30 mouse cellular contexts compared by ENCODE assay signal in genomic region chr10:9569277-9569676, GRCm38 (mm10).
DNase-seq lines count a peak whose midpoint lies in the region; ATAC-seq lines count a peak whose summit lies in the region.
"Had no signal": no experiment of that assay in that cellular context is flagged by ENCODE, and none has a peak within 500 bp of the region (broad histone marks: within the 10 kb centered on the region; RNA-seq: fewer than 3 reads in every experiment).

No protein-coding gene starts in this region.

- no peak overlapping the region for H3K4me3 ChIP-seq in midbrain, embryonic 11.5 days (ENCODE audit: low read depth, low read length)
- H3K4me3 ChIP-seq in midbrain, embryonic 10.5 days: no peak overlapping the region
- no peak overlapping the region for H3K4me3 ChIP-seq in forebrain, embryonic 15.5 days
- no peak overlapping the region for H3K4me3 ChIP-seq in midbrain, embryonic 14.5 days (replicated peaks; ENCODE audit: low read depth, low read length)
- H3K4me3 ChIP-seq in neural tube, embryonic 15.5 days (replicated peaks): no peak overlapping the region
- H3K4me3 ChIP-seq: embryonic facial prominence, embryonic 13.5 days; erythroblast, embryonic 14.5 days; hindbrain, embryonic 15.5 days; limb, embryonic 13.5 days; liver, embryonic 12.5 days; neural tube, embryonic 12.5 days had no signal

- peak; percentile 85; the same call in 1 of the 2 replicates for ATAC-seq in midbrain, embryonic 11.5 days (ENCODE audit: low FRiP score)
- ATAC-seq in forebrain, embryonic 15.5 days (replicated peaks): peak; percentile 87
- peak; percentile 83; the same call in 1 of the 2 replicates for ATAC-seq in midbrain, embryonic 14.5 days (ENCODE audit: low FRiP score, low TSS enrichment)
- ATAC-seq in neural tube, embryonic 15.5 days (ENCODE audit: low FRiP score): no peak
- ATAC-seq: intestine, embryonic 16.5 days; liver, embryonic 12.5 days had no signal

- H3K4me2 ChIP-seq in midbrain, embryonic 11.5 days: no peak overlapping the region
- H3K4me2 ChIP-seq in forebrain, embryonic 15.5 days (replicated peaks): no peak overlapping the region
- H3K4me2 ChIP-seq in midbrain, embryonic 14.5 days (ENCODE audit: low read length): peak overlapping the region; percentile 23
- H3K4me2 ChIP-seq in neural tube, embryonic 15.5 days: no peak overlapping the region
- H3K4me2 ChIP-seq: embryonic facial prominence, embryonic 13.5 days; heart, embryonic 11.5 days; limb, embryonic 13.5 days; liver, embryonic 12.5 days; neural tube, embryonic 12.5 days had no signal

- WGBS in midbrain, embryonic 11.5 days: 40% methylated on average over 4 of the region's 4 CpGs
- WGBS in midbrain, embryonic 10.5 days: 72% methylated on average over 4 of the region's 4 CpGs
- 13% methylated on average over 4 of the region's 4 CpGs for WGBS in forebrain, embryonic 15.5 days
- 12% methylated on average over 4 of the region's 4 CpGs for WGBS in midbrain, embryonic 14.5 days
- 18% methylated on average over 4 of the region's 4 CpGs for WGBS in neural tube, embryonic 15.5 days

- no peaks in the 10 kb centered on the region for H3K27me3 ChIP-seq in midbrain, embryonic 11.5 days (ENCODE audit: control insufficient read depth, insufficient read depth, low read length)
- H3K27me3 ChIP-seq in midbrain, embryonic 10.5 days (ENCODE audit: low read depth, poor library complexity, severe bottlenecking): no peaks in the 10 kb centered on the region
- H3K27me3 ChIP-seq in forebrain, embryonic 15.5 days: no peaks in the 10 kb centered on the region
- no peaks in the 10 kb centered on the region for H3K27me3 ChIP-seq in midbrain, embryonic 14.5 days (ENCODE audit: control insufficient read depth, insufficient read depth, low read length)
- H3K27me3 ChIP-seq in neural tube, embryonic 15.5 days (replicated peaks): no peaks in the 10 kb centered on the region
- H3K27me3 ChIP-seq: CH12.LX; embryonic facial prominence, embryonic 13.5 days; hindbrain, embryonic 15.5 days; limb, embryonic 13.5 days; liver, embryonic 12.5 days; neural tube, embryonic 12.5 days had no signal

- no peaks in the 10 kb centered on the region for H3K9me3 ChIP-seq in midbrain, embryonic 11.5 days (ENCODE audit: control insufficient read depth, low read length)
- 0 out of 2 replicates have a peak, but pooled peaks cover 5% of the 10 kb centered on the region for H3K9me3 ChIP-seq in midbrain, embryonic 10.5 days (replicated peaks)
- no peaks in the 10 kb centered on the region for H3K9me3 ChIP-seq in forebrain, embryonic 15.5 days
- H3K9me3 ChIP-seq in midbrain, embryonic 14.5 days (ENCODE audit: control insufficient read depth, low read length): no peaks in the 10 kb centered on the region
- H3K9me3 ChIP-seq in neural tube, embryonic 15.5 days (replicated peaks): no peaks in the 10 kb centered on the region
- H3K9me3 ChIP-seq: embryonic facial prominence, embryonic 13.5 days; G1E; hindbrain, embryonic 15.5 days; limb, embryonic 13.5 days; liver, embryonic 12.5 days; neural tube, embryonic 12.5 days had no signal

- H3K4me1 ChIP-seq in midbrain, embryonic 11.5 days (ENCODE audit: control insufficient read depth, insufficient read depth, low read length): peaks cover 4% of the 10 kb centered on the region
- peaks cover 22% of the 10 kb centered on the region for H3K4me1 ChIP-seq in midbrain, embryonic 10.5 days
- H3K4me1 ChIP-seq in forebrain, embryonic 15.5 days: peaks cover 14% of the 10 kb centered on the region
- H3K4me1 ChIP-seq in midbrain, embryonic 14.5 days (ENCODE audit: control insufficient read depth, insufficient read depth, low read length): peaks cover 15% of the 10 kb centered on the region
- peaks cover 10% of the 10 kb centered on the region for H3K4me1 ChIP-seq in neural tube, embryonic 15.5 days
- H3K4me1 ChIP-seq: liver, embryonic 12.5 days; neural tube, embryonic 12.5 days had no signal

- no peaks in the 10 kb centered on the region for H3K36me3 ChIP-seq in midbrain, embryonic 11.5 days (ENCODE audit: control insufficient read depth, insufficient read depth, low read length)
- no peaks in the 10 kb centered on the region for H3K36me3 ChIP-seq in midbrain, embryonic 10.5 days
- H3K36me3 ChIP-seq in forebrain, embryonic 15.5 days: no peaks in the 10 kb centered on the region
- H3K36me3 ChIP-seq in midbrain, embryonic 14.5 days (ENCODE audit: control insufficient read depth, insufficient read depth, low read length): no peaks in the 10 kb centered on the region
- no peaks in the 10 kb centered on the region for H3K36me3 ChIP-seq in neural tube, embryonic 15.5 days
- H3K36me3 ChIP-seq: embryonic facial prominence, embryonic 13.5 days; G1E; hindbrain, embryonic 15.5 days; limb, embryonic 13.5 days; liver, embryonic 12.5 days; neural tube, embryonic 12.5 days had no signal

- DNase-seq in midbrain, embryonic 11.5 days (ENCODE audit: low spot score, missing footprints): no peak
- DNase-seq in midbrain, embryonic 10.5 days (ENCODE audit: low spot score): no peak
- peak; percentile 76 for DNase-seq in midbrain, embryonic 14.5 days
- no peak for DNase-seq in layer of hippocampus, postnatal 25 days (ENCODE audit: extremely low spot score in 1 of 2, low spot score in 1 of 2)
- no peak for DNase-seq in urinary bladder, postnatal 14 days (ENCODE audit: low spot score)
- DNase-seq: adrenal gland, postnatal 14 days; B cell, adult 2 months; cerebellum, adult 8-10 months; cerebellum, postnatal 36 days; embryo, embryonic 11 days; heart, adult 11 months; kidney, adult 9 months; kidney, postnatal 25 days; lung, adult 2 months; lung, postnatal 14 days; thymus, adult 2 months; thymus, postnatal 4 days had no signal

- H3K27ac ChIP-seq in midbrain, embryonic 11.5 days (ENCODE audit: low read depth, low read length): no peak overlapping the region
- H3K27ac ChIP-seq in midbrain, embryonic 10.5 days (replicated peaks): no peak overlapping the region
- 0 out of 2 replicates have a peak overlapping the region, but pooled peaks have one; percentile 17 for H3K27ac ChIP-seq in forebrain, embryonic 15.5 days (replicated peaks)
- peak overlapping the region; percentile 50 for H3K27ac ChIP-seq in midbrain, embryonic 14.5 days (replicated peaks; ENCODE audit: low read depth, low read length)
- 0 out of 2 replicates have a peak overlapping the region, but pooled peaks have one; percentile 18 for H3K27ac ChIP-seq in neural tube, embryonic 15.5 days (replicated peaks)
- H3K27ac ChIP-seq: embryonic facial prominence, embryonic 13.5 days; limb, embryonic 13.5 days; liver, embryonic 12.5 days; neural tube, embryonic 12.5 days; stomach, postnatal 0 days had no signal

- no peak overlapping the region for H3K9ac ChIP-seq in midbrain, embryonic 11.5 days (ENCODE audit: low read length)
- no peak overlapping the region for H3K9ac ChIP-seq in forebrain, embryonic 15.5 days (replicated peaks)
- H3K9ac ChIP-seq in midbrain, embryonic 14.5 days (replicated peaks; ENCODE audit: low read length): no peak overlapping the region
- no peak overlapping the region for H3K9ac ChIP-seq in neural tube, embryonic 15.5 days (replicated peaks)
- H3K9ac ChIP-seq: embryonic facial prominence, embryonic 13.5 days; hindbrain, embryonic 15.5 days; limb, embryonic 13.5 days; liver, embryonic 12.5 days; neural tube, embryonic 12.5 days had no signal

Comparison
In these comparisons a context has a peak if more than half of its experiments do, and no peak if none do; other contexts are left out.
1. H3K27ac ChIP-seq: peak in forebrain, embryonic 15.5 days (single experiment), midbrain, embryonic 14.5 days (single experiment) and neural tube, embryonic 15.5 days (single experiment); none in midbrain, embryonic 11.5 days (single experiment) and midbrain, embryonic 10.5 days (single experiment).